Mouse (Mus musculus) gastrocnemius, adult 8-10 months (tissue): ENCODE results near the gene Reg4. TPM values are rescaled to one million over a fixed set of nuclear protein-coding genes. Genes with fewer than 3 reads are reported as not detected.

Experiments
- DNase-seq, 2 experiments: peaks; one replicate each; pipeline ENCODE4 v3.0.0; 2022; ENCODE audit warnings: low spot score in 2 of 2
- total RNA-seq, 4 experiments: library from RNA; stranded (reverse); gene quantifications; 2 replicates each; pipeline ENCODE4 v1.2.4; 2022

Reg4 gene
- total RNA-seq = not detected

GRCm38 (mm10) chr3:98221856-98222255 is at the start of gene Reg4:
Gene Reg4 (plus strand): TSS chr3:98222156.
- DNase-seq = no peak

GRCm38 (mm10) chr3:98178340-98178739 is 43.6 kb upstream of the Reg4 start:
- no peak for DNase-seq

GRCm38 (mm10) chr3:98180805-98181204 is 41.2 kb upstream of the Reg4 start:
- no peak for DNase-seq

- no peak for DNase-seq
Measured at GRCm38 (mm10) chr3:98185163-98185714, 36.7 kb upstream of the Reg4 start.

GRCm38 (mm10) chr3:98187777-98188176 is 34.2 kb upstream of the Reg4 start:
- DNase-seq = no peak

GRCm38 (mm10) chr3:98197711-98198532 is 24.0 kb upstream of the Reg4 start:
- no peak for DNase-seq

- DNase-seq = no peak
Measured at GRCm38 (mm10) chr3:98199747-98200146, 22.2 kb upstream of the Reg4 start.

- no peak for DNase-seq
Measured at GRCm38 (mm10) chr3:98203282-98203681, 18.7 kb upstream of the Reg4 start.

GRCm38 (mm10) chr3:98206977-98207376 is 15.0 kb upstream of the Reg4 start:
- DNase-seq = no peak

GRCm38 (mm10) chr3:98209161-98209560 is 12.8 kb upstream of the Reg4 start:
- DNase-seq = no peak

GRCm38 (mm10) chr3:98210860-98211259 is 11.1 kb upstream of the Reg4 start:
- DNase-seq = no peak

- no peak for DNase-seq
Measured at GRCm38 (mm10) chr3:98211301-98212081, 10.5 kb upstream of the Reg4 start.

GRCm38 (mm10) chr3:98216296-98216695 is 5.7 kb upstream of the Reg4 start:
- no peak for DNase-seq

GRCm38 (mm10) chr3:98223263-98223662 is 1.3 kb downstream of the Reg4 start:
- DNase-seq = no peak

- peak; percentile 17 to 28 for DNase-seq
Measured at GRCm38 (mm10) chr3:98223783-98224580, 2.0 kb downstream of the Reg4 start.

GRCm38 (mm10) chr3:98224975-98225374 is 3.0 kb downstream of the Reg4 start:
- DNase-seq = no peak

GRCm38 (mm10) chr3:98225746-98226145 is 3.8 kb downstream of the Reg4 start:
- DNase-seq = no peak

- peak; percentile 36 to 42 for DNase-seq
Measured at GRCm38 (mm10) chr3:98226988-98227610, 5.1 kb downstream of the Reg4 start.

GRCm38 (mm10) chr3:98227763-98228162 is 5.8 kb downstream of the Reg4 start:
- no peak for DNase-seq

GRCm38 (mm10) chr3:98229943-98230342 is 8.0 kb downstream of the Reg4 start:
- DNase-seq = no peak

- DNase-seq = no peak
Measured at GRCm38 (mm10) chr3:98233504-98233903, 11.5 kb downstream of the Reg4 start.
